Mouse (Mus musculus) forebrain, embryonic 13.5 days (tissue): ENCODE measurements around the gene Rps16. TPM values are rescaled to one million over a fixed set of nuclear protein-coding genes. Genes with fewer than 3 reads are reported as not detected.

Source experiments
- ATAC-seq: fragments of 200-750 bp; cut with Nextera tagmentation; 2 replicates; pipeline ENCODE4 v1.8.0; 2017
- H3K27ac ChIP-seq: fragments of 300-500 bp; sonication (generic); 2 replicates; pipeline ENCODE4 v1.5.1; 2015; ENCODE audit warnings: inconsistent platforms, mild to moderate bottlenecking, moderate library complexity
- H3K27me3 ChIP-seq: fragments of 300-500 bp; sonication (generic); 2 replicates; pipeline ENCODE4 v1.6.1; 2015; ENCODE audit warnings: mild to moderate bottlenecking, inconsistent platforms
- H3K36me3 ChIP-seq: fragments of 300-500 bp; sonication (generic); 2 replicates; pipeline ENCODE4 v1.6.1; 2015; ENCODE audit warnings: mild to moderate bottlenecking, inconsistent platforms; ENCODE audit not compliant: poor library complexity, severe bottlenecking
- H3K4me1 ChIP-seq: fragments of 300-500 bp; sonication (generic); 2 replicates; pipeline ENCODE4 v1.6.1; 2015; ENCODE audit warnings: inconsistent platforms
- H3K4me2 ChIP-seq: fragments of 300-500 bp; sonication (generic); 2 replicates; pipeline ENCODE4 v1.6.1; 2015; ENCODE audit warnings: inconsistent platforms, mild to moderate bottlenecking, moderate library complexity
- H3K4me3 ChIP-seq: fragments of 300-500 bp; sonication (generic); 2 replicates; pipeline ENCODE4 v1.5.1; 2015; ENCODE audit warnings: mild to moderate bottlenecking, inconsistent platforms
- H3K9ac ChIP-seq: fragments of 300-500 bp; sonication (generic); 2 replicates; pipeline ENCODE4 v1.6.1; 2015; ENCODE audit warnings: mild to moderate bottlenecking, inconsistent platforms
- H3K9me3 ChIP-seq: fragments of 300-500 bp; sonication (generic); replicated peaks from 2 replicates; pipeline ENCODE4 v1.6.1; 2016; ENCODE audit warnings: inconsistent platforms
- WGBS: fragments of 180-500 bp; shearing (Covaris S2); methylation state at CpG from one replicate; pipeline ENCODE4 v1.1.7; 2015; 5-methylcytosine and 5-hydroxymethylcytosine counted together
- polyA plus RNA-seq: library from polyadenylated mRNA; unstranded; fragments of >200 nt; fragmentation: Nextera tagmentation; extraction: Ambion mirVana; gene quantifications from 2 replicates; pipeline ENCODE4 v1.2.1, GENCODE M21; 2015

Gene Rps16
- polyA plus RNA-seq, 1 experiment from 2014 or later: 704 TPM

- Histone ChIP-seq H3K4me2 (no peak overlapping the region), H3K4me3 (no peak overlapping the region), H3K36me3 (peaks cover 100% of the 10 kb centered on the region), H3K4me1 (no peaks in the 10 kb centered on the region), H3K27me3 (no peaks in the 10 kb centered on the region), H3K9ac (no peak overlapping the region), H3K27ac (no peak overlapping the region), H3K9me3 (no peaks in the 10 kb centered on the region)
- no peak for ATAC-seq
- 92% methylated on average over 8 of the region's 8 CpGs for WGBS
Observed at GRCm38 (mm10) chr7:28325293-28325692, 25.2 kb upstream of the Rps16 start.

GRCm38 (mm10) chr7:28326457-28326856 lies 24.0 kb upstream of the Rps16 start:
- no peaks in the 10 kb centered on the region for H3K9me3 ChIP-seq
- no peak overlapping the region for H3K4me3 ChIP-seq
- H3K27ac ChIP-seq: no peak overlapping the region
- no peak overlapping the region for H3K4me2 ChIP-seq
- WGBS: 83% methylated on average over 4 of the region's 4 CpGs
- H3K4me1 ChIP-seq: no peaks in the 10 kb centered on the region
- no peaks in the 10 kb centered on the region for H3K27me3 ChIP-seq
- no peak for ATAC-seq
- H3K36me3 ChIP-seq: peaks cover 100% of the 10 kb centered on the region
- H3K9ac ChIP-seq: no peak overlapping the region

GRCm38 (mm10) chr7:28328260-28328659 lies 22.2 kb upstream of the Rps16 start:
- Histone ChIP-seq H3K9me3 (no peaks in the 10 kb centered on the region), H3K4me1 (no peaks in the 10 kb centered on the region), H3K27ac (no peak overlapping the region), H3K4me2 (no peak overlapping the region), H3K9ac (no peak overlapping the region), H3K27me3 (no peaks in the 10 kb centered on the region), H3K4me3 (no peak overlapping the region), H3K36me3 (peaks cover 87% of the 10 kb centered on the region)
- 97% methylated on average over 2 of the region's 2 CpGs for WGBS
- no peak for ATAC-seq

- no peak overlapping the region for H3K27ac ChIP-seq
- H3K4me2 ChIP-seq: no peak overlapping the region
- no peak overlapping the region for H3K9ac ChIP-seq
- WGBS: 97% methylated on average over 4 of the region's 4 CpGs
- peaks cover 35% of the 10 kb centered on the region for H3K36me3 ChIP-seq
- no peak for ATAC-seq
- no peaks in the 10 kb centered on the region for H3K9me3 ChIP-seq
- peaks cover 22% of the 10 kb centered on the region for H3K4me1 ChIP-seq
- no peaks in the 10 kb centered on the region for H3K27me3 ChIP-seq
- no peak overlapping the region for H3K4me3 ChIP-seq
Observed at GRCm38 (mm10) chr7:28334534-28334933, 15.9 kb upstream of the Rps16 start.

GRCm38 (mm10) chr7:28335471-28335870 lies 15.0 kb upstream of the Rps16 start:
- Histone ChIP-seq H3K9me3 (no peaks in the 10 kb centered on the region), H3K27ac (no peak overlapping the region), H3K4me1 (peaks cover 22% of the 10 kb centered on the region), H3K4me2 (no peak overlapping the region), H3K4me3 (no peak overlapping the region), H3K9ac (0 out of 2 replicates have a peak overlapping the region, but pooled peaks have one; percentile 13), H3K36me3 (peaks cover 25% of the 10 kb centered on the region), H3K27me3 (no peaks in the 10 kb centered on the region)
- ATAC-seq: no peak
- WGBS: 86% methylated on average over 2 of the region's 2 CpGs

- Histone ChIP-seq H3K4me3 (peak within 1 kb of the TSS; percentile 96), H3K4me2 (peak within 1 kb of the TSS; percentile 90), H3K27ac (peak within 1 kb of the TSS; percentile 84), H3K36me3 (peaks cover 11% of the 10 kb centered on the region), H3K4me1 (peaks cover 22% of the 10 kb centered on the region), H3K27me3 (no peaks in the 10 kb centered on the region), H3K9me3 (no peaks in the 10 kb centered on the region), H3K9ac (peak within 1 kb of the TSS; percentile 97)
- under 1% methylated on average over 77 of the region's 77 CpGs for WGBS
- peak; percentile 99 for ATAC-seq
Observed at GRCm38 (mm10) chr7:28338108-28338998, 12.1 kb upstream of the Rps16 start, which contains the start of gene Supt5. Gene Supt5, minus strand, starts transcription at chr7:28338746.

GRCm38 (mm10) chr7:28339213-28339917 lies 11.1 kb upstream of the Rps16 start:
- Histone ChIP-seq H3K36me3 (peaks cover 11% of the 10 kb centered on the region), H3K9me3 (no peaks in the 10 kb centered on the region), H3K27me3 (no peaks in the 10 kb centered on the region), H3K4me1 (peaks cover 22% of the 10 kb centered on the region), H3K4me3 (peak overlapping the region; percentile 96), H3K4me2 (peak overlapping the region; percentile 90), H3K9ac (peak overlapping the region; percentile 97), H3K27ac (peak overlapping the region; percentile 84; the same call in 1 of the 2 replicates)
- ATAC-seq: no peak
- WGBS: 81% methylated on average over 19 of the region's 19 CpGs

- H3K4me2 ChIP-seq: no peak overlapping the region
- WGBS: 45% methylated on average over 7 of the region's 7 CpGs
Observed at GRCm38 (mm10) chr7:28341381-28341780, 9.1 kb upstream of the Rps16 start.

GRCm38 (mm10) chr7:28344637-28345036 lies 5.8 kb upstream of the Rps16 start:
- peak; percentile 36; the same call in 1 of the 2 replicates for ATAC-seq
- no peaks in the 10 kb centered on the region for H3K36me3 ChIP-seq
- no peaks in the 10 kb centered on the region for H3K27me3 ChIP-seq
- no peak overlapping the region for H3K9ac ChIP-seq
- H3K9me3 ChIP-seq: no peaks in the 10 kb centered on the region
- WGBS: 7% methylated on average over 4 of the region's 4 CpGs
- no peak overlapping the region for H3K27ac ChIP-seq
- H3K4me1 ChIP-seq: peaks cover 2% of the 10 kb centered on the region; the same call in 1 of the 2 replicates
- H3K4me3 ChIP-seq: no peak overlapping the region
- no peak overlapping the region for H3K4me2 ChIP-seq

More at GRCm38 (mm10) chr7:28341381-28341780, 9.1 kb upstream of the Rps16 start:
- Histone ChIP-seq H3K4me3 (no peak overlapping the region), H3K4me1 (peaks cover 14% of the 10 kb centered on the region), H3K36me3 (0 out of 2 replicates have a peak, but pooled peaks cover under 1% of the 10 kb centered on the region), H3K27ac (no peak overlapping the region), H3K27me3 (no peaks in the 10 kb centered on the region), H3K9me3 (no peaks in the 10 kb centered on the region), H3K9ac (no peak overlapping the region)
- ATAC-seq: no peak

- 0 out of 2 replicates have a peak overlapping the region, but pooled peaks have one; percentile 8 for H3K9ac ChIP-seq
- peaks cover 20% of the 10 kb centered on the region for H3K4me1 ChIP-seq
- WGBS: 83% methylated on average over 3 of the region's 3 CpGs
- no peaks in the 10 kb centered on the region for H3K9me3 ChIP-seq
- no peaks in the 10 kb centered on the region for H3K27me3 ChIP-seq
- no peak overlapping the region for H3K27ac ChIP-seq
- H3K4me2 ChIP-seq: no peak overlapping the region
- ATAC-seq: no peak
- no peak overlapping the region for H3K4me3 ChIP-seq
- H3K36me3 ChIP-seq: peaks cover 7% of the 10 kb centered on the region
Observed at GRCm38 (mm10) chr7:28347746-28348145, 2.7 kb upstream of the Rps16 start.

- no peak for ATAC-seq
- Histone ChIP-seq H3K27ac (no peak overlapping the region), H3K9ac (no peak overlapping the region), H3K4me3 (no peak overlapping the region), H3K4me1 (peaks cover 20% of the 10 kb centered on the region), H3K27me3 (no peaks in the 10 kb centered on the region), H3K9me3 (no peaks in the 10 kb centered on the region), H3K4me2 (no peak overlapping the region), H3K36me3 (peaks cover 15% of the 10 kb centered on the region)
- 88% methylated on average over 7 of the region's 7 CpGs for WGBS
Observed at GRCm38 (mm10) chr7:28348601-28349000, 1.9 kb upstream of the Rps16 start.

GRCm38 (mm10) chr7:28351676-28352191 lies 1.3 kb downstream of the Rps16 start:
- H3K27ac ChIP-seq: no peak overlapping the region
- peaks cover 20% of the 10 kb centered on the region for H3K4me1 ChIP-seq
- no peaks in the 10 kb centered on the region for H3K9me3 ChIP-seq
- peaks cover 31% of the 10 kb centered on the region for H3K36me3 ChIP-seq
- H3K27me3 ChIP-seq: no peaks in the 10 kb centered on the region
- WGBS: 48% methylated on average over 4 of the region's 4 CpGs
- peak overlapping the region; percentile 91 for H3K4me3 ChIP-seq
- peak overlapping the region; percentile 96 for H3K9ac ChIP-seq
- ATAC-seq: no peak
- H3K4me2 ChIP-seq: peak overlapping the region; percentile 93
